Mouse (Mus musculus) erythroblast, adult 5-6 weeks (primary cell): ENCODE measurements at regions not wholly inside any gene's neighbourhood (a gene's known extent, or its start where the extent isn't known, plus 50 kb on each side); places are given as distances from the start of the nearest gene placed in this dataset.
A peak's percentile ranks its signal among the peaks of the same experiment; 100 is the strongest.

ENCODE experiments used
- ATAC-seq: replicated peaks from 2 replicates; pipeline ENCODE4 v1.8.0; 2016; ENCODE audit warnings: moderate number of reproducible peaks, mild to moderate bottlenecking, moderate TSS enrichment, inconsistent platforms; ENCODE audit not compliant: poor library complexity, low FRiP score, severe bottlenecking

DNA sequence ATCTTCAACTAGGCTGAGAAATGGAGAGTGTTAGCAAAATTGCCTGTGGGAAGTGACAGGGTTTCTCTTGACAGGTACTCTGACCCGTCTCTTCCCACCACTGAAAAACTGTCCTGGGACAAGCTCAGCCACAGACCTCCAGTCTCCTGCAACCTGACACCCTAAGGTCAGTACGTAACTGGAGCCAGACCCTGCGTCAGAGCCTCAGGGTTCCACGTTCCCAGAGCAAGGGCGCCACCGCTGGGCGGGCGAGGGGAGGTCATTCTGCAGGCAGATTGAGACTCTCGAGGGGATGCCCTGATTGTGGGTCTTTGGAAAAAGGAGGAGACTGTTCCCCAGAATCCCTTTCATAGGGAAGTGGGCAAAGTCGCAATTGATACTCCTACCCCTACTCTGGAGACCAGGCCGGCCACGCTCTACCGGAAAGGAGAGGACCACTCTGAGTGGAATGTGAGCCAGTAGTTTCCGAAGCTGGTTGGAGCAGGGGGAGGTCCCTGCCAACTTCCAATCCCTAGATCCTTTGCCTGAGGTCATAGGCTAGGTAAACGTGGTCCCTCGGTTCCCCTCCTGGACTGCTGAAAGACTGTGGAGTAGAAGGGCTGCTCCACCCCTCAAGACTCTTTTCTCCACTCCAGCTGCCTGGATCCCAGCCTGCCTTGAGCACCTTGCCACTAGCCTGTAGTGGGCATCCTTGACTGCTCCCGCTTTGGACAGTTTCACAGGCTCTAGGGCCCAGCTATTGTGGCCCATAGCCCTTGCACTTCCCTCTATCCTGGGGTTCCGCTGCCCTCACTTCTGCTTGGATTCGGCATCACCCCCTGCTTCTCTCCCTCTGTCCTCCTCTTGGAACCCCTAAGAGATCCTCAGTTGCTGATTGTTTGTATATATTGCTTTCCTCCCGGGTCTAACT lies 61.0 kb upstream of the Lpcat1 start:
- ATAC-seq, result no peak

DNA sequence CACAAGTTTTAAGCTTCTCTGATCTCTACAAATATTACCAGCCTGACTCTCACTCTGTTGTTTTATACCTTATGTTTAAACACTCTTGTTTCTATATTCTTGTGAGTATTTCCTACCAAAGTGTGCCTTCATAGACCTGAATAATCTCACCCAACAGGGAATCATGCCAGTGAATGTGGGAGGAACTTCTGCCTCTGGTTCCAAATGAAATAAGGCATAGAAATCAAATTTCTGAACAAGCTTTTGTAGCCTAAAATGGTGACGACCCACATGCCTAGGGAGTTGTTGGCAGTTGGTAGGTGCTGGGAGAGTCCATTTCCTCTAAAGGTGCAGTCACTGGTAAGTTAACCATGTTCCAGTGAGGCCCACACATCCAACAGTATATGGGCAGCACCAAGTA lies 66.1 kb upstream of the Lpcat1 start:
- no peak for ATAC-seq

DNA sequence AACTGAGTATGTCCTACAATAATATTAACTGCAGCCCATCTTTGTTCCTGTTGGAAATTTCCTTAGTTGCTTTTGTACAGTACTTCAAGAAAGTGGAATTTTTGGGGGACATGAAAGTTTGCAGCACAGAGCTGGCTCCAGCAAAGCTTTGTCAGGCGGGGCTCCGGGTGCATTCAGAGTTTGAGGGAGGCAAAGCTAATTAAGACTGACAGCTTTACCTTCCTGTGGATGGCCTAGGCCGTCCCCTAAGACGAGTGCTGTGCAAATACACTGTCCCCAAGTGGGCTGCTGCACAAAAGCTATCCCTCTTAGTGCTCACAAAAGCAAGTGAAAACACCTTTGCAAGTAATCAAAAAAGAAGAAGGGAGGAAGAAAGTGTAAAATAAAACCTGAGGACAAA lies 68.7 kb upstream of the Ndufs6 start:
- no peak for ATAC-seq

DNA sequence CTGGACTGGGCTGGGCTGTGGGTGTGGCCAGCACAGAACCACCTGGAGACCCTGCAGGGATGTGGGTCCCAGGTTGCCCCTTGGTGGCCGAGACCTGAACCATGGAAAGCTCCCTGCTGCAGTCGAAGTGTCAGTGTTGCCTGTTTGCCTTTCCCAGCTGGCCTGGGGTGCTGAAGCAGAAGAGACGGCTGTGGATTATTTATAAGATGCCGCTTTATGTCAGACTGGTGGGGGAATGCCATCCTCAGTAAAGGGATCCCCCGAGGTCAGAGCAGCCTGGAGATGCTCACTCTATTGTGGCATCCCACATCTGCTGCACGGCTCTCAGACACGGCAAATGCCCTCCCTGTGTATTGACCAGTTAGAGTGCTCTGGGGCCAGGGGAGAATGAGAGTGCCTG lies 67.5 kb upstream of the Ndufs6 start:
- no peak for ATAC-seq

DNA sequence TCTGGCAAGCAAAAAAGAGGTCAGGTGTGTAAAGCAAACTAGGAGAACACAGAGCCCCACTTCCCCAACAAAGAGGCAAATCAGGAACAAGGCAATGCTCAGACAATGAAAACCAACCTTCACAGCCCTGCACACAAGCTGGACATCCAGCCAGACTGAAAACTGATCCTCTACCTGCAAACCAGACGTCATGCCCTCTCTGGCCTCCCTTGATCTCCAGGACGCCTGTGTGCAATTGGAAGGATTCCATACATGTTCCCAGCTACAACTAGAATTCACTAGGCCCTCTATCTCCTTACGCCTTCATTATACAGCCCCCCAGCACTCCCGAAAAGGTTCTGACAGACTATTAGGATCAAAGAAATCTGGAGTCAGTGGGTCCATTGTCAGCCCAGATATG lies 60.7 kb upstream of the Ndufs6 start:
- ATAC-seq, result no peak

DNA sequence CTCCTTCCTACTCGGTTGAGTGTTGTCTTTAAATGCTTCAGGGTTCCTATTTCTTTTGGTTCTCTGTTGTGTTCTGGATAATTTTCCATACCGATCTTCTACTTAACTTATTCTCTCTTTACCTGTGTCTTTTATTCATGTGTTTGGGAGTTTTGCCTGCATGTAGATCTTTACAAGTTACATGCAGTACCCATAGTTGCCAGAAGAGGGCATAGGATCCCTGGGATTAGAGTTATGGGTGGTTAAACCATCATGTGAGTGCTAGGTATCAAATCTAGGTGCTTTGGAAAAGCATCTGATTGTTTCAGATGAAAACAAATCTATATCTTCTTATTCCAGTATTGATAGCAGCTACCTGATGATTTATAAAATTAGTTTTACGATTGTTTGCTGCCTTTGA lies 55.2 kb upstream of the Ndufs6 start:
- peak; percentile 71 for ATAC-seq
